Mouse (Mus musculus) stomach, postnatal 0 days (tissue): ENCODE measurements at regions not wholly inside any gene's neighbourhood (a gene's known extent, or its start where the extent isn't known, plus 50 kb on each side); places are given as distances from the start of the nearest gene placed in this dataset.

Source experiments
- ATAC-seq: fragments of 200-750 bp; cut with Nextera tagmentation; 2 replicates; pipeline ENCODE4 v1.8.0; 2017; ENCODE audit not compliant: low FRiP score, low TSS enrichment
- DNase-seq: peaks from one replicate; pipeline ENCODE4 v3.0.0-alpha.2; 2016; ENCODE audit warnings: low spot score
- H3K27ac ChIP-seq: fragments of 300-500 bp; sonication (generic); replicated peaks from 2 replicates; pipeline ENCODE4 v1.5.1; 2014; ENCODE audit warnings: mild to moderate bottlenecking, control low read depth
- H3K27me3 ChIP-seq: fragments of 300-500 bp; sonication (generic); 2 replicates; pipeline ENCODE4 v1.6.1; 2014; ENCODE audit warnings: low read length; ENCODE audit not compliant: control insufficient read depth, insufficient read depth
- H3K36me3 ChIP-seq: fragments of 300-500 bp; sonication (generic); 2 replicates; pipeline ENCODE4 v1.6.1; 2014; ENCODE audit warnings: low read length, mixed read lengths; ENCODE audit not compliant: control insufficient read depth, insufficient read depth
- H3K4me1 ChIP-seq: fragments of 300-500 bp; sonication (generic); replicated peaks from 2 replicates; pipeline ENCODE4 v1.6.1; 2014; ENCODE audit warnings: antibody characterized with exemption; ENCODE audit not compliant: control insufficient read depth, insufficient read depth
- H3K4me2 ChIP-seq: fragments of 300-500 bp; sonication (generic); replicated peaks from 2 replicates; pipeline ENCODE4 v1.6.1; 2014; ENCODE audit warnings: low read depth, mild to moderate bottlenecking, control low read depth, moderate library complexity
- H3K4me3 ChIP-seq: fragments of 300-500 bp; sonication (generic); 2 replicates; pipeline ENCODE4 v1.5.1; 2014; ENCODE audit warnings: low read depth, low read length, control low read depth
- H3K9ac ChIP-seq: fragments of 300-500 bp; sonication (generic); 2 replicates; pipeline ENCODE4 v1.6.1; 2014; ENCODE audit warnings: mild to moderate bottlenecking, low read length, control low read depth, mixed read lengths
- H3K9me3 ChIP-seq: fragments of 300-500 bp; sonication (generic); 2 replicates; pipeline ENCODE4 v1.6.1; 2016; ENCODE audit warnings: low read length; ENCODE audit not compliant: control insufficient read depth
- CTCF ChIP-seq: IDR thresholded peaks from 2 replicates; pipeline ENCODE4 v1.5.1; 2016; ENCODE audit warnings: antibody characterized with exemption, low read depth, mild to moderate bottlenecking, moderate library complexity
- EP300 ChIP-seq: optimal IDR thresholded peaks from 2 replicates; pipeline ENCODE3; 2016; ENCODE audit warnings: antibody characterized with exemption
- WGBS: fragments of 180-500 bp; shearing (Covaris S2); extraction: QIAGEN DNeasy Blood & Tissue Kit; methylation state at CpG from one replicate; pipeline ENCODE4 v1.1.7; 2014; 5-methylcytosine and 5-hydroxymethylcytosine counted together

GRCm38 (mm10) chr3:35341840-35342239, 412.1 kb upstream of the Atp11b start:
- no peak for ATAC-seq
- Histone ChIP-seq H3K9me3 (no peaks in the 10 kb centered on the region), H3K4me2 (no peak overlapping the region; the same call in 1 of the 2 replicates), H3K4me1 (0 out of 2 replicates have a peak, but pooled peaks cover 4% of the 10 kb centered on the region), H3K9ac (no peak overlapping the region), H3K4me3 (no peak overlapping the region), H3K36me3 (no peaks in the 10 kb centered on the region), H3K27me3 (no peaks in the 10 kb centered on the region), H3K27ac (no peak overlapping the region)
- TF ChIP-seq EP300 (no peak), CTCF (no peak)
- 34% methylated on average over 9 of the region's 9 CpGs for WGBS
- no peak for DNase-seq

GRCm38 (mm10) chr3:35342584-35342983, 411.3 kb upstream of the Atp11b start:
- 54% methylated on average over 4 of the region's 4 CpGs for WGBS
- Histone ChIP-seq H3K9me3 (no peaks in the 10 kb centered on the region), H3K4me2 (no peak overlapping the region), H3K4me3 (no peak overlapping the region), H3K36me3 (no peaks in the 10 kb centered on the region), H3K9ac (no peak overlapping the region), H3K27ac (no peak overlapping the region), H3K27me3 (no peaks in the 10 kb centered on the region), H3K4me1 (0 out of 2 replicates have a peak, but pooled peaks cover 4% of the 10 kb centered on the region)
- ATAC-seq (no peak), DNase-seq (no peak)
- TF ChIP-seq EP300 (no peak), CTCF (no peak)

- DNase-seq (no peak), ATAC-seq (no peak)
- TF ChIP-seq CTCF (no peak), EP300 (no peak)
- no peak overlapping the region for H3K4me2 ChIP-seq
- H3K27ac ChIP-seq, result no peak overlapping the region
- no peaks in the 10 kb centered on the region for H3K27me3 ChIP-seq
- no peaks in the 10 kb centered on the region for H3K36me3 ChIP-seq
- H3K4me3 ChIP-seq, result no peak overlapping the region
- H3K4me1 ChIP-seq, result 0 out of 2 replicates have a peak, but pooled peaks cover 4% of the 10 kb centered on the region
- WGBS, result 62% methylated on average over 5 of the region's 5 CpGs
- no peak overlapping the region for H3K9ac ChIP-seq
- no peaks in the 10 kb centered on the region for H3K9me3 ChIP-seq
Observed at GRCm38 (mm10) chr3:35343936-35344335, 410.0 kb upstream of the Atp11b start.

- Histone ChIP-seq H3K4me2 (no peak overlapping the region), H3K9me3 (no peaks in the 10 kb centered on the region), H3K4me1 (no peaks in the 10 kb centered on the region), H3K36me3 (no peaks in the 10 kb centered on the region), H3K27me3 (no peaks in the 10 kb centered on the region), H3K9ac (no peak overlapping the region), H3K4me3 (no peak overlapping the region), H3K27ac (no peak overlapping the region)
- no peak for DNase-seq
- no peak for ATAC-seq
- TF ChIP-seq EP300 (no peak), CTCF (no peak)
- 88% methylated on average over 7 of the region's 7 CpGs for whole genome bisulfite sequencing
Observed at GRCm38 (mm10) chr3:35349114-35349513, 404.8 kb upstream of the Atp11b start.

- 93% methylated on average over 9 of the region's 9 CpGs for WGBS
Observed at GRCm38 (mm10) chr3:35353442-35353841, 400.5 kb upstream of the Atp11b start.

GRCm38 (mm10) chr3:35353920-35354319, 400.0 kb upstream of the Atp11b start:
- H3K4me3 ChIP-seq, result no peak overlapping the region
- no peak for TF ChIP-seq EP300
- TF ChIP-seq CTCF, result no peak
- no peaks in the 10 kb centered on the region for H3K27me3 ChIP-seq
- H3K27ac ChIP-seq, result no peak overlapping the region
- DNase-seq (no peak), ATAC-seq (no peak)
- 40% methylated on average over 7 of the region's 7 CpGs for WGBS
- H3K9me3 ChIP-seq, result no peaks in the 10 kb centered on the region
- H3K36me3 ChIP-seq, result no peaks in the 10 kb centered on the region
- H3K4me2 ChIP-seq, result no peak overlapping the region
- no peaks in the 10 kb centered on the region for H3K4me1 ChIP-seq
- H3K9ac ChIP-seq, result no peak overlapping the region

More at GRCm38 (mm10) chr3:35353442-35353841, 400.5 kb upstream of the Atp11b start:
- no peak for ATAC-seq
- Histone ChIP-seq H3K36me3 (no peaks in the 10 kb centered on the region), H3K9me3 (no peaks in the 10 kb centered on the region), H3K9ac (no peak overlapping the region), H3K27me3 (no peaks in the 10 kb centered on the region), H3K4me1 (no peaks in the 10 kb centered on the region), H3K4me2 (no peak overlapping the region), H3K4me3 (no peak overlapping the region), H3K27ac (no peak overlapping the region)
- TF ChIP-seq CTCF, result no peak
- no peak for TF ChIP-seq EP300
- no peak for DNase-seq
